Mouse (Mus musculus) erythroblast, embryonic 14.5 days (primary cell): ENCODE measurements around the gene Pdzd11.

Experiments used
- GATA1 ChIP-seq: IDR thresholded peaks from 2 replicates; pipeline ENCODE4 v1.6.1; 2012; ENCODE audit warnings: low read length, inconsistent platforms, mixed read lengths
- TAL1 ChIP-seq: IDR thresholded peaks from 3 replicates; pipeline ENCODE4 v1.6.1; 2012; ENCODE audit warnings: low read length, inconsistent platforms, mixed read lengths

DNA sequence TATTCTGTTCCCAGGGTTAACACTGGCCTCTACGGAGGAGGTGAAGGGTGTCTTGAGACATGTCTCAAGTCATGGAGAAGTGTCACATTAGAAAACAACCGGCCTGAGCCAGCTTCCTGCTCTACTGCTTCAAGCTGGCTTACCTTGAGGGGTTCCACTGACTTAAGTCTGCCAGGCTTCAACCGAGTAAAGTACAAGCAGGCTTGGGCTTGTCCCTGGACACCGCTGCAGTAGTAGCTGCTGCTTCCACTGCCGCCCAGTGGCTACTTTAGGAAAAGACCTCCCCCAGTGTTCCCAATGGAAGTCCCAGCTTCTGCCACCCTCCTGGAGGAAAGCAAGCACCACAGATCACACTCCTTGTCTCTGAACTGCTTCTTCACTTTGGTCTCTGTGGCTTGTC is 28.9 kb downstream of the Pdzd11 start:
- TF ChIP-seq TAL1 (no peak), GATA1 (no peak)
